Mouse (Mus musculus): ENCODE results near the gene Spdye4c.

The Spdye4c gene

GRCm38 (mm10) chr2:128601534-128601933, 10.5 kb downstream of the Spdye4c start:
- intact Hi-C loops (cut with DNase I): no loop called here

- intact Hi-C loops (cut with DNase I): no loop called here
Observed at GRCm38 (mm10) chr2:128609286-128609685, 18.3 kb downstream of the Spdye4c start.

- intact Hi-C loops (cut with DNase I): no loop called here
Observed at GRCm38 (mm10) chr2:128611178-128611577, 20.2 kb downstream of the Spdye4c start.

- intact Hi-C loops (cut with DNase I): no loop called here
Observed at GRCm38 (mm10) chr2:128612275-128612674, 21.3 kb downstream of the Spdye4c start.

- intact Hi-C loops (cut with DNase I): no loop called here
Observed at GRCm38 (mm10) chr2:128613365-128613764, 22.4 kb downstream of the Spdye4c start.

GRCm38 (mm10) chr2:128615366-128615765, 24.4 kb downstream of the Spdye4c start:
- intact Hi-C loops (cut with DNase I): no loop called here

GRCm38 (mm10) chr2:128620578-128620977, 29.6 kb downstream of the Spdye4c start:
- intact Hi-C loops (cut with DNase I): no loop called here
